Mouse (Mus musculus) heart, postnatal 10 days (tissue): ENCODE measurements at regions not wholly inside any gene's neighbourhood (a gene's known extent, or its start where the extent isn't known, plus 50 kb on each side); places are given as distances from the start of the nearest gene placed in this dataset.
A peak's percentile ranks its signal among the peaks of the same experiment; 100 is the strongest.

Experiments used
- DNase-seq, 2 experiments: peaks; one replicate each; pipeline ENCODE4 v3.0.0; 2021
- intact Hi-C: fragments of 180-260 bp; cut with DNase I; formaldehyde crosslinking; loops from one replicate; pipeline ENCODE4 v1.15.1; 2025

- intact Hi-C loops = no loop called here
- no peak for DNase-seq
Measured at GRCm38 (mm10) chr3:43700711-43701110, 1677.5 kb upstream of the Pcdh10 start.

GRCm38 (mm10) chr3:43719768-43720383, 1658.3 kb upstream of the Pcdh10 start:
- DNase-seq = peak in 1 of 2 experiments; percentile 1
- intact Hi-C loops = no loop called here
